Mouse (Mus musculus) heart, postnatal 4 days (tissue): ENCODE measurements around the gene Mindy4. TPM values are rescaled to one million over a fixed set of nuclear protein-coding genes. Genes with fewer than 3 reads are reported as not detected.

Experiments used
- DNase-seq: peaks from one replicate; pipeline ENCODE4 v3.0.0; 2021
- total RNA-seq, 2 experiments: library from RNA; stranded (reverse); gene quantifications; 2 replicates each; pipeline ENCODE4 v1.2.3; 2021

The Mindy4 gene
- total RNA-seq, 2 experiments from 2014 or later = 4.0 to 4.6 TPM

DNA sequence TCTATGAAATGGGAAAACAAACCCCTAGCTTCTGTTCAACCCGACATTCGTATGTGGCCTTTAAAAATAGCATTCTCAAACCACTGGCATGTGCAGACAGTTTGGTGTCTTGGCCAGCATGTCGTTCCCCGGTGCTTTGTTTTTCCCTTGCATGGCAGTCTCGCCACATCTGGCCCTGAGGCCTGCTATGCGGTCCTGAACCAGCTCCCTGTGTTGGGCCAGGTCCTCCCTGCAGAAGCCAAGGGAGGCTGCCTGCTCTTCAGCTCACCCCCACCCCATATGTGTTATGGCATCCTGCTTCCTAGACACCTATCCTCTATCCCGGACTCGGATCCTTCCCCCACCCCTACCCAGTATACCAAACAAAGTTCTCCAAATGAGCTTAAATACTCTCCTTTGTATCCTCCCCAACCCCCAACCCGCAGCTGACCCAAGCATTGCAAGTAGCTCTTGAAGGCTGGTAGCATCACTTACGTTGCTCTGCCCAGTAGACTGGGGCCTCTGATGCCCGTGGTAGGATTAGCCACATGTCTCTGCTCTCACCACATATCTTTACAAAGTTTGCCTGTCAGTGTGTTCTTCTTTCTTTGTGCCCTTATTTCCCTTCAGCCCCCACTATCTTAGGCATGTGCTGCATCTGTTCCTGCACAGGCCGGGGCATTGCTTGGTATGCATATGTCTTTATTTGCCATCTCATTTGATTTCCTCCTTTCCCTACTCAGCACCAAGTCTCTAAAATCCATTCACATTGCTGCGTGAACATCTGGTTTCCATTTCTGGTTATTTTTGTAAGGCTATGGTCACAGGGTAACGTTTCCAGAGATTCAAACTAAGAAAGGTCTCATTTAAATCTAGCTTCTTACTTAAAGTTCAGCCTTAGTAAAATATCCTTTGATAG lies 55.5 kb downstream of the Mindy4 start:
- DNase-seq = no peak

- no peak for DNase-seq
Observed at GRCm38 (mm10) chr6:55262161-55262560, 59.0 kb downstream of the Mindy4 start.

DNA sequence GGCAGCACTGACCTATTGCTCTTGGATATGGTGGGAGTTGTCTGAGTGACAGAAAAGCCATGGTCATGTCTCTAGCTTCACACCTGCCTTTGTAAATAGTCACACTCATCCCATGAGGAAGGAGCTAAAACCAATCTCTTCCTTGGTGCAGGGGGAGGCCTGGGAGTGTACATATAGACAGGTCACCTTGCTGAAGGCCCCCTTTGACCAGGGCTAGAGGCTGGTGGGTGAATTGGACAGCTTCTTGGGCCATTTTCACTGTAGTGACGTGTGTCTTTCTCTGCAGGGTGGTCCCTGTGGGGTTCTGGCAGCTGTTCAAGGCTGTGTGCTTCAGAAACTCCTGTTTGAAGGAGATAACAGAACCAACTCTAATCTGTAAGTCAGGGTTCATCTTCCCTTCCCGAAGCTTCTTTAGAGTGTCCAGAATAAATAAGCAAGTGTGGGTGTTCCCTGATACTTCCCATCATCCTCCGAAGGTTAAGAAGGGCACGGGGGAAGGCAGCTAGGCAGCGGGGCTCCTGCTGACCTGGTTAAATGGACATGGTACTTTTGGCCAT lies 60.4 kb downstream of the Mindy4 start:
- DNase-seq = no peak

DNA sequence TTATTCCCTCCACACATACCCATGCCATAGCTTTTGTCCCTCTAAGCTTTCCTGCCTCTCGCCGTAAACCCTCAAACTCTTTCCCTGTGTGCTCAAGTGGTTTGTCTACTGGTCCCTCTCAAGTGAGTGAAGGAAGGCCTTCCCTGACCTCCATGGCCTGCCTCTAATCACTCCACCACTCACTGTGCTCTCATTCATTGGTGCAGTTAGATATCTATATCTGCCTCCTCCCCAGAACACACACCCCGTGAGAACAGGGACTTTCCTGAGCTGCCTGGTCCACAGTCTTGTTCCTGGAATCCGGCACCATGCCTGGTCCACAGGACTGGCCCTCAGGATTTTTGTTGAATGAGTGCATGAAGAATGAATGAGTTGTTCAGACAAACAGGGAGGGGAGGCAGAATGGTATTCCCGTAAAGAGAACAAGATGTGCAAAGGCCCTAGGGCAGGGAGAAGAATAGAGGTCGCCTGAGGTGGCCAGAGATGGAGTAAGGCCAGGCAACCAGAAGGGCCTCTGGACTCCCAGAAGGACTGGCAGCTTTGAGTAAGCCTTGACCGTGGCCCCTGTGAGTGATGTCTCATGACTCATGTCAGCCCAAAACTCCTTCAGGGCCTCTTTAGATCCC lies 61.7 kb downstream of the Mindy4 start:
- DNase-seq = no peak

DNA sequence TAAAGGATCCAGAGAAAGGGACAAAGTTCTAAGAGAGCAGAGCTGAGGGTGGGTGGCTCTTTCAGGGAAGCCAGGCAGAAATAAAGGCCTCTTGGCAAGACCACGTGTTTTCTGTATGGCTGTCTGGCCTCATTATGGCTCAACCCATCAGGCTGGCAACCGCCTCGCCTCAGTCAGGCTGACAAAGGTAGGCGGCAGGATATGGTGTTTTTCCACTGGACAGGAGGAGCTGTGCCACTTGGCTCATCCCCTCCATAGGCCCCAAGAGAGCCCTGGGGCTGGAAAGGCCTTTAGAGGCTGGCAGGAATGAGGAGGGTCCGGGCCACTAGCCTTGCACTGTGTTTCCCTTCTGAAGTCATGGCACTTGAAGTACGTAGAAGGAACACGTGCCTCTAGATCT lies 69.8 kb downstream of the Mindy4 start:
- DNase-seq = no peak

GRCm38 (mm10) chr6:55273463-55273862 lies 70.3 kb downstream of the Mindy4 start:
- DNase-seq = no peak

DNA sequence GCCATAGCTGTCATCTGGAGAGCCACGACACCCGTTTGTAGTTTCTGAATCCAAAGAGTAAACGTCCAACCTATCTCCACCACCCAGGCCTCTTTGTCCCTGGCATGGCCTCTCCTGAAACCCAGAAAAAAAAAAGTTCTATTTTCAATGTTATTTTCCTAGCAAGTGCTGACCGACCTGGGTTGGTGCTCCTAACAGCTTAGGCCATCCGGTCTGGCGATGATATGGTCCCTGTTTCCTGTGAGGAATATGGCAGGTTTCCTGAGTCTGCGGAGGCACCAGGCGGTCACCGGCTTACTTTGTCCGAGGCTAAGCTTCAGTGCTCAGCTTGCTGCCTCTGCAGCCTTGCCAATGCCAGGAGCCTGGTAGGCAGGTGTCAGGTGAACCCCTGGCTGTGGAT lies 71.8 kb downstream of the Mindy4 start:
- peak; percentile 37 for DNase-seq

DNA sequence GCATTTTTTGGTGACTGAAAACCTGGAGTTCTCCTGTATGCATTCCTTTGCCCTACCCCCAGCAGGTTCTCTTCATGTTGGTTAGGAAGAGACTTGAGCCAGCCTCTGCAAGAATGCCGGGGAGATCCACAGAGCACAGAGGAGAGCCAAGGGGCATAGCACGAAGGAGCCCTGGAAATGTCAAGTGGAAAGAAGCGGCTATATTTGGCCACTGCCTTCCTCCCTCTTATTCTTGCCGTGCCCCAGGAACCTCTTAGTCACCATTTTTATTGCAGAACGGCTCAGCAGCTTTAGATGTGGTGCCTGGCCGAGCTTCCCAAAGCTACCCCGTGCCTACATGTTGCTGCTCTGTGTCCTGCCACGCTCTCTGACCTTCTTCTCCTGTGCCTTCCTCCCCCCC lies 72.6 kb downstream of the Mindy4 start:
- DNase-seq = no peak

DNA sequence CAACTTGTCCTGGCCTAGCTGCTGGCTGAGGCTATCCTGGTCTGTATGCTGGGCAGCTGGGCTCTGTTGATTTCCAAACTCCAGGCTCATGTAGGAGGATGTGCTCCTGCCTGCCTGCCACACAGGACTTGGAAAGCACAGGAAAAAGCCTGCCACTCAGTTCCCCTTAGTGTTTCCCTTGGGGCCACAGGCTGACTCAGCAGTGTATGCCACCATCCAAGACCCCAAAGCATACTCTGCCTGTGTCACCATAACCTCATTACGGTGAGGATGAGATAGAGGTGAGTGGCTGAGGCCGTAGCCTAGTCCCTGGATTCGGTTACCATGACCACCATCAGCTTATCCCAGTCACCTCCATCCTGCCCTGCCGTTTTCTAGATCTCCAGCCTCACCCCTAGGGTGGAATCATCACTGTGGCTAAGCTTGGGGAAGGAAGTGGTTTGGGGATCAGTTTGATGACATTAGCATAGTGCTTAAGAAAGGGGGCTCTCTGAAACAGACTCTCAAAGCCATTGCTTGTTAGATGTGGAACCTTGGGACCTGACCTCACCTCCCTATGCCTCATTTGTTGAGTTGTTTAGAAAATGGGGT lies 73.6 kb downstream of the Mindy4 start:
- DNase-seq = no peak

DNA sequence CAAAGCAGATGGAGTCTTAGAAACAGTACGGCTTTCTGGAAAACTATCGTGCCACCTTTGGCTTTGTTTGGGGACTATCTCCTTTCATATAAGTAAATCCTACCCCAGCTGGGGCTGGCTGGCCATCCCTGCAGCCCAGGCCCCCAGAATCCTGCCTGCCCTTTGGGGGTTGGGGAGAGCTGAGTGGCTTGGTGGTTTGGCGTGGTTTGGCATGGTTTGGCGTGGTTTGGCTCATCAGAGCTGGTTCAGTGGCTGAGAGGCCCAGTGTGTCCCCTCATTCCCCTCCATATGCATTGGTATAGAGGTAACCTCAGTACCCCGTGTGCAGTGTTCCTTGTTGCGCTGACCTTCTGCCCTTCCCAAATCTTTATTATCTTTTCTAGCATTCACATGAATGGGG lies 74.9 kb downstream of the Mindy4 start:
- DNase-seq = no peak

GRCm38 (mm10) chr6:55278520-55278919 lies 75.3 kb downstream of the Mindy4 start:
- DNase-seq = no peak

GRCm38 (mm10) chr6:55280979-55281378 lies 77.8 kb downstream of the Mindy4 start:
- DNase-seq = no peak

DNA sequence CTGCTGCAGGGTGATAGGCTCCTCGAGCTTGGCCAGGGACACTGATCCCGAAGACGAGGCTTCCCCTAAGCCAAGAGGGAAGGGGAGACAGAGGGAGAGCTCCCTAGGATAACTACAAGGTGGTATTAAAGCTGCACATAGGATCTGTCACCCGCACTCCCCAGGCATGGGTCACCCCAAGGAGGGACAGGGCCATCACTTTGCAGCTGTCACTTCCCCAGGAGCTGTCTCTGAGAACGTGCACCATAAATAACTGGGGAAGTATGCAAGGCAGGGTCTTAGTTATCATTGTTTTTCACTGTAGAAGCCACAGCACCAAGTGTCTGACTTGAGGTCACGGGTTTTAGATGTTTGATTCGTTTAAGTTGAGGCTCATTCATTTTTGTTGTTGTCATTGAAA lies 78.5 kb downstream of the Mindy4 start:
- no peak for DNase-seq

GRCm38 (mm10) chr6:55282348-55282747 lies 79.2 kb downstream of the Mindy4 start:
- DNase-seq = no peak

GRCm38 (mm10) chr6:55285218-55285617 lies 82.0 kb downstream of the Mindy4 start:
- DNase-seq = no peak

DNA sequence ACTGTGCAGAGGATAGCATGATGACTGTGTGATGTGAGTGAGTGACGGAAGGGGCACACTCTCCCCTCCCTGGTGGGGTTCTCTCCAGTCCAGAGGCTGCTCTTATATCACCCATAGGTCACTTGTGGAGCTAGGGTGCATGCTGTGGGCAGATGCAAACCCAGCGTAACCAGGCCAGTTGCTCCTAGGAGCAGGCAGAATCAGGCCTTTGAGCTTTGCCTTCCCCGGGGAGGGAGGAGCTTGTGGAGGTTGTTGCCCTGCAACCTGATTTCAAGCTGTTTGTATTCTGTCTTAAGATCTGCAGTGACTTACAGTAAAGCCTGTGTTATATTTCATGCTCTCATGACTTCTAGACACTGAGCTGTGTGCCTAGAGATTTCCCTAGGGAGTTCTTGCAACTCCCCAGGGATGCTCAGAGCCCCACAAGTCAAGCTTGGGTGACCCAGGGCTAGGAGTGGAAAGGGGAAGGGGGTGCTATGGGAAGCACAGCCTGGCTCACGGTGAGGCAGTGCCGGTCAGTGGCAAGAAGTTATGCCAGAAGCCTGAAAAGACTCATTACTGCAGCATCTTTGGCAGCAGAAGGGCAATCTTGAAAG lies 84.9 kb downstream of the Mindy4 start:
- no peak for DNase-seq

DNA sequence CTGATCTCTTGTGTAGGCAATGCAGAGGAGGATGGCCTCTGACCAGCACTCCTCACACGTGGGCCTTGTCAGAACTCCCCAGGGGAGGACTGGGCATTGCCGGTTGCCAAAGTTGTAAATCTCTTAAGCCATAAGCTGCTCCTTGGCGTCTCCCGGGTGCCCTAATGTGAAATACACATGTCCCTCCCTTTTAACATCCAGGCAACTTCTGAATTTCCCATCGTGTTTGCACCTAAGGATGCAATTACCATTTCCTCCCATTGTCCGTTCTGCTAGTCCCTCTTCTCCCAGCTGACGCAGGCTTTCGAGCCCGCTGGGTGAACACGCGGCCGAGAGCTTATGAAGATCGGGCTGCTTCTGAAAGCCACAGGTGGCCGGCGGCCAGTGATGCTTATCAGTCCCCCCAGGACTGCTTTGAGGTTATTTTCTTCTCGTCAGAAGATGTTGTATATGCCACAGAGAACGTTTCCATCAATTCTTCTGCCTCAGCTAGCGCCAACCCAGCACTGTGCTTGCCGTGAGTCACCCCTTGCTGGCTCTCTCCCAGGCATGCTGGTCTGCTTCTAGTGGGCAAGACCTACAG lies 91.5 kb downstream of the Mindy4 start:
- DNase-seq = peak; percentile 55

DNA sequence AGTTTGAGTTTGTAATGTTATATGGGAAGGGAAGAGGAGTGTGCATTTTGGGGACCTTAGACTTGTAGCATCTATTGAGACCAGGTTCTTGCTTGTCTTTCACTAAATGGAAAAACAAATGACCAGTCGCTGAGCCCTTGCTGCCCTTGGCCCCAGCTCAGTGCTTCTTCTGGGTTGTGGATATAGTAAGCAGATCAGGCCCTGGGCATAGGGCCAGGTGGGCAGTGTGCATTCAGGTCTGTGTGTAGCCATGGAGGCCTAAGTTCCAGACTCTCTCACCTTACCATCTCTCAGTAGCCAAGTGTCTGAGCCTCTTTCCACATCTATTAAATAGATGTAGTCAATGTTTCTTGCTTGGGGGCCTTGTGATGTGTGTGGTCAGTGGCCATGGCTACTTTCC lies 92.1 kb downstream of the Mindy4 start:
- DNase-seq = no peak

DNA sequence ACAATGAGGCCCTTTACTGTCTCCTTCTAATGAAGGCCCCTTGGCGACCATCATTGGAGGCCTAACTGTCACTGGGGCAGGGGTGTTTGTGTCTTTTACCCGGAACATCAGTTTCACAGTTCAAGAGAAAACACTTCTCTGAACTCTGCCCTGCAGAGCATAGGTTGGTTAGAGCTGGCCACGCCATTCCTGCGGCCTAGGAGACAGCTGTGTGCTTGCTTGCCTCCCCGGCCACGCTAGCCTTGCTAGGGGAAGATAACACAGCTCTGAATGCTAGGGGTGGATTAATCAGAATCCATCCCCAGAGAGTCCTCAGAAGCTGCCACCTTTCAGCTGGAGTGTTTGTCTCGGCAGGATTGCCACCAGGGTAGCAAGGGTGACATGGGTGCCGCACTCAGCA lies 96.3 kb downstream of the Mindy4 start:
- DNase-seq = no peak

GRCm38 (mm10) chr6:55299917-55300316 lies 96.7 kb downstream of the Mindy4 start:
- DNase-seq = no peak

DNA sequence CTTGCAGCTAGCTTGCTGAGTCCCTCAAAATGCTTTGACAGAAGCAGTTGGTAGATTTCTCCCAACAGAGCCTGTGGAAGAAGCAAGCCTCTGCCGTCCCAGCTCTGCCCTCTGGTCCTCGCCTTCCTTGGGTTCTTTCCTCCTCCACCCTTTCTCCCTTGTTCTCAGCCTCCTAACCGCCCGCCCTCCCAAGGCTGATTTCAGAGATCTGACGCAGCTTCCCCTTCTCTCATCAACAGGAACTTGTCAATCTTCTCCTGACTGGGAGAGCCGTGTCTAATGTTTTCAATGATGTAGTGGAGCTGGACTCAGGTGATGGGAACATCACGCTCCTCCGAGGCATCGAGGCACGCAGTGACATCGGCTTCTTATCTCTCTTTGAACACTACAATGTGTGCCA lies 97.5 kb downstream of the Mindy4 start:
- no peak for DNase-seq

DNA sequence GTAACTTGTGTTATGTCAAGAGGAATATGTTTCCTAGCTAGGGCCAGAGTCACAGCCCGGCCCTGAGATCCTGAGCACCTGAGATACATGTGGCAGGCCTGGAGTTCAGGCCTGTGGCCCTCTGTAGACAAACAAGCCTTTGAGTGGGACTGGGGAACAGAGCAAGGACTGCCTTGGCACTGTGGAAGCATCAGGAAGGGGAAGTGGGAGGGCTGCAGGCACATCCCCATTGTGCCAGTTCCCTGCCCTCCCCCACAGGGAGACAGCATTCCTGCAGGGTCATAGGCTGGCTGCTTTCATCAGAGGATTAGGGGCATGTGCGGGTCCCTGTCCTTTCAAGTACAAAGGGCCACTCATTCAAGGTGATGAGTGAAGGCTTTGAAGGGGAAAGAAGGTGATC lies 107.0 kb downstream of the Mindy4 start:
- no peak for DNase-seq

DNA sequence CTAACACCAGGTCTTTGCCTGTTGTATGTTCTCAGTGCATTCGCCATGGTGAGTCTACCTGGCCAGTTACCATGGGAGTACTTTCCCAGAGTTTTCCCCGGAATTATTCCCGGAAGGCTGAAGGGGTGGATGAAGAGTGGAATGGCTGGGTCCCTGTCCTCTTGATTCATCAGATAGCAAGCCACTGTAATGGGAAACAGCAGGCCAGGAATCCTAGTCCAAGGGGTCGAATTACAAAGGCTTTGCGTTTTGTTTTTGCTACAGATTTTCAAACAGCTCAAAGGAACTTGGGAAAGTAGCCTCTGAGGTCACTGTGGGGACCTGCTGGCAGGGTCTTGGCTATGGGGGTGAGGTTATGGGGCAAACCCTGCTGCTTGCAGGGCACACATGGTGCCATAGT lies 108.8 kb downstream of the Mindy4 start:
- DNase-seq = no peak
